Mouse (Mus musculus): Measurements from ENCODE around the gene Spg11.
"Not testable (repeated sequence)": the region's sequence is repeated elsewhere in the genome, so short reads cannot be mapped to it uniquely, and the experiment has no call there.

Spg11 gene

DNA sequence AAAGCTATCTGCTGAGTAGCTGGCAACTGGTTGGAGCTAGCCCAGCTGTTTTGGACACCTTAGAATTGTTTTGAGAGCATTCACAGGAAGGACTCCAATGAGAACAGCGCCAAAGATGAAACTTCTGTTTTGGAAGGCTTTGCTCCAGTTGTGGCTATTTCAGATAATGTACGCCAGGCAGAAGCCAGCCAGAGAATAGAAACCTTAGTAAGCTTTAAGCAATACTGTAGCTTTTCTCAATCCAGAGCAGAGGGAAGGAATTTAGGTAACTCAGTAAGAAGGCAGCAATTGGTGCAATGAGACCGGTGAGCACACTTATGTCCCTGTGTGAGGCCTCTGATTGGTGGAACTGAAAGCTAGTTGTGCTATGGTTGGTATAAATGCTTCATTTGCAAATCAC lies 24.9 kb upstream of the Spg11 start:
- peak; percentile 48 for DNase-seq

DNA sequence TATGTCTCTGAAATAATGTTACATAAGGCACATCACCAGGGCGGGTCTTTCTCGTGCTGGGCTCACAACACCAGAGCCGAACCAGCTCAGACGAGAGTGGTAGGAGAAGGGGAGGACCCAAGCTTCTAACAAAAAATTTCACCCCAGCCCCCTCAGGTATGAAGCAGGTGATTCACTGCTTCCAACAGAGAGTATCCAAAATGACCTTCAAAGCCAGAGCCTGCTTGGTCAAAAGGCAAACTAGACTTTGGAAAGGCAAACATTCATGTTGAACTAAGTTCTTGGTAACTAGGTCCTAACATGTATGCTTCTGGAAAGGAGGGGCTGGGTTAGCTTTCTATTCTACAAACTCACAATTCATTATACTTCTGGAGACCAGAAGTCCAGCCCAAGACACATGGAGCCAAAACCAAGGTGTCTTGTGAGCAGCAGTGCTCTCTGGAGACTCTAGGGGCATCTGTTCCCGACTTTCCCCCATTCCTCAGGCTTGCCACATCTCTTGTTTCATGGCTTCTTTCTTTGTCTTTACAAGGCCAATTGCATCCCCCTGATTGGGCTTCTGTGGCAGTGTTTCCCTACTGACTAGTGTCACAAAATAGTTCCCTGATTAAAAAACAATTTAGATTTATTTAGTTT lies 23.3 kb upstream of the Spg11 start:
- DNase-seq, result peak; percentile 80

DNA sequence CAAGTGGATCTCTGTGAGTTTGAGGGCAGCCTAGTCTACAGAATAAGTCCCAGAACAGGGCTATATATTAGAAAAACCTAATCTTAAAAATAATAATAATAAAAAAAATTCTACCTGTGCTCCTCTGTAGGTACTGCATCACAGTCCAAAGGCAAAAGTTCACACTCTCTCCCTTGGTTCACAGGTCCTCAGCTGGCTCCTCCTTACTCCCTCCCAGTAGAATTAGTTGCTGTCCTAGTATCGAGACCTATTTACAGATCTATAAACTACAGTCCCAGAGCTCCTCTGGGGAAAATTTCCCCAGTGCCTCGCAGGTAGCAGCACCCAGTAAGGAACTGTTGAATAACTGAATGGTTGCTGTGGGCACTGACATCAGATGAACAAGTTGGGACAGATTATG lies 22.6 kb upstream of the Spg11 start:
- DNase-seq, result no peak

DNA sequence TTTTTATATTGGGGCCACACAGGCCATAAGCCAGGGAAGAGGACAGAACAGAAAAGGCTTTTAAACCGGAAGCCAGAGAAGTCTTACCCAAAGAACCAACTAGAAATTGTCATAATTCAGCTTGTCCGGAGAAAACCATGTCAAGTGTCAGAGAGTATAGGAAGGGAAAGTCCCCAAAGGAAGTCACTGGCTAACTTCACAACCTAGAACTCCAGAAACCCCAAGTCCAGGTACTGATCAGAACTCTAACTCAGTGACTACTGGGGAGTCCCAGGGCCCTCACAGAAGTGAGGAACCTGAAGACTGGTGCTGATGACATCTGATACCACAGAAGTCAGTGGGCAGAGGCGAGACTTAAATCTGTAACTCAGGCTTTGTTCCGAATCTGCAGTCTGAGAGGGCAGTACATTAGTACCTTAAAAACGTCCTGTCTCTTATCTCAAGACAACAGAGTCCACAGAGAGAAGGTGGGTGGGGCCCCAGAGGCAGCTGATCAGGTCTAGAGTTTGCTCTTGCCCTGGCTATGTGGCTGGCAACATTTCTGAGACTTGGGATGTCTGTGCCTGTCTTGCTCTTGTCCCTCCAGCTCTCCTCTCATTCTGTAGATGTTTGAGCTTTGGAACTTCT lies 19.8 kb upstream of the Spg11 start:
- peak; percentile 77 for DNase-seq

DNA sequence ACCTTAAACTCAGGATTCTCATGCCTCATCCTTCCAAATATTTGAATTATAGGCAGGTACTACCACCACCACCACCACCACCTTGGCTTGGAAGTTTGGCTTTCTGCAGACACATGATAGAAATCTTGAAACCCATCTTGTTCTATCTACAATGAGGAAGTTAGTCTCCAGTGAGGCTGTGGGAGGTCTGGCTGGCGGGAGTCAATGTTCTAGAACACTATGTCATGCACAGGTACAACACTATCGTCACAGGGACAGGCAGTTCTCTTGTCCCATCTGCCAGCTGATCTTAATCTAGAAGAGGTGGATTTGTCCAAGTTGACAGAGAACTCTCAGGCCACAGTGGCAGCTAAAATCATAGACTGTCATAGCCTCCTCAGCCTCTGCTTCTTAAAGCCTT lies 14.4 kb upstream of the Spg11 start:
- peak; percentile 84 for DNase-seq

DNA sequence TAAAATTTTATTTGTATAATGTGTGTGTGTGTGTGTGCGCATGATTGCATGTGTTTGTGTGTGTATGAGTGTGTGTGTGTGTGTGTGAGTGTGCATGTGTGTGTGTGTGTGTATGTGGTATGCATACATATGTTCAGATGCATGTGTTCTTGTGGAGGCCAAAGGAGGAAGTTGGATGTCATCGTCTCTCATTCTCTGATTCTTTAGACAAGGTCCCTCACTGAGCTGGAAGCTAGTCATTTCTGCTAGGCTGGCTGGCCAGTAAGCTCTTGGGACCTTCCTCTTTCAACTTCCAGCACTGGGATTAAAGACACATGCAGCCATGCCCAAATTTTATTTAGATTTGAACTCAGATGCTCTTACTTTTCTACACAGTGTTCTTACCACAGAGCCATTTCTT lies 13.9 kb upstream of the Spg11 start:
- DNase-seq, result no peak

DNA sequence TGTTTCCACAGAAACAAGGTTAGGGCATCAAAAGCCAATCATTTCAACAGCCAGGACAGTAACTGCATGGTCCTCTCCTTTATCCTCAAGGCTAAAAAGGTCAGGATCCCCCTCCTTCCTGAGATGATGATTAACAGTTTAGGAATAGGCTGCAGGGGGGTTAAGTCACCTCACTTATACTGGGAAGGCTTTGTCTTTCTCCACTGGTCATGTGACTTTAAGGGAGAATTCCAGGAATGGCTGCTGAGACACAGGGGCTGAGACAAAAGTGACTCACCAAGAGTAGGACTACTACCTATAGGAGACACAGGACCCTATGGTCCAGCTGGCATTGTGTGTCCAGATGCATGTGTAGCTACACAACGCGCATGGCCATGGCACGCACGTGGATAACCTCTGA lies 9.4 kb upstream of the Spg11 start:
- DNase-seq, result no peak

DNA sequence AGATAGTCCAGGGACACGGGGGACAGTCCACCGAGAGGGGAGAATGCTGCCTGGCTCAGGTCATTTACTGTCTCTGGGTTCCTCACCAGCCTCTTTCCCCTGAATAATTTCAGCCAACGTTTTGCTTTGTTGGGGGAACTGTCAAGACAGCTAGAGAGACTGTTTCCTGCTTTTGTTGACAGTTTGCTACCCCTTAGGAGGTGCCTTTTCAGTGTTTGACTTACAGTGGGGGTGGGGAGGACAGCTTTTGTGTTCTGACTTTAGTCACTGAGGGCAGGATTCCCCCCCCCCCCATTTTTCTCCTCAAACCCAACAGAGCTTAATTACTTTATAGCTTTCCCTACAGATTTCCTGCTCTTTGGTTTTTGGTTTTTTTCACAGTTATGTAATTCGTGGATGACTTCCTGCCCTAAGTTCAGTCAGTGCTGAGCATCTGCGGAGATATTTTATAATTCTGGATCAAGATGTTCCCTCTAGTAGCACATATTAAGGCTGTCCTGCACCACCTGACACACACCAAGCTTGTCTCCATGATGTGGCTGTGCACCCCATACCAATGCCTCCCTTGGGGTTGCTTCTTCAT lies 8.7 kb upstream of the Spg11 start:
- DNase-seq, result peak; percentile 90

DNA sequence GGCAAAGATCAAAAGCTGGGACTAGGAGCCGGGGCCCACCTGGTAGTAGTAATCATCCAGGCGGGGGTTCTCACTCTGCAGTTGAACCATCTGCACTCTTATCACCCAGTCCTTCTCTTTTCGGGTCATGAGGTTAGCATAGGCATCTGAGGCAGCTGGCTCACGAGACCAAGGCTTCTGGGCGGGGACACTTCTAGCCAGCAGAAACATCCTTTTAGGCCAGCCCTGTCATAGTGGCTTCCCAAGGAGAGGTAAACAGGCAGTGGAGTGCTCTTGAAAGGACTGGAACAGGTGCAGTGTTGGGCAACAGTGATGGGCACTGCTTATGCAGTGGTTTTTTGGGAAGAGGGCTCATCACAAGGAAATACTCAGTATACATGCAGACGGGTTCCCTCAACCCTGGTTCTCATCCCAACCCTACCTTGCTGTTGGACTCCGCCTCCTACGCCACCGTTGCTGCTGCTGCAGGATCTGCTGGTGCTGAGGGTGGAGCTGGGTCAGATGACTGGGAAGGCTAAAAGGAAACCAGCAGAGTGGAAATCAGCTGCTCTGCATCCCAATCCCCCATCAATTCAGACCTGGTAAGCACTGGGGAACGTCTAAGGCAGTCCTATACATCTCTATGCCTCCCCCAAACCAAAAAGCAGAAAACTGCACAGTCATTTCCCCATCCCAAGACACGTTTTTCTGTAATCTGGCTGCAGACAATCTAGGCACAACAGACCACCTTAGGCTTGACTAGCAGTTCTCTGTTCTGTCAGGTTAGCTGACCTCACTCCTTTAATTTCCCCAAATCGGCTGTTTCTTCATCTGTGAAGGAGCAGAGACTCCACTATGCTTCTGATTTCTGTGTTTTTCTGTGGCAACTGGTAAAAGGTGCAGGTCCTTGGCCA lies 7.7 kb upstream of the Spg11 start:
- no peak for DNase-seq

DNA sequence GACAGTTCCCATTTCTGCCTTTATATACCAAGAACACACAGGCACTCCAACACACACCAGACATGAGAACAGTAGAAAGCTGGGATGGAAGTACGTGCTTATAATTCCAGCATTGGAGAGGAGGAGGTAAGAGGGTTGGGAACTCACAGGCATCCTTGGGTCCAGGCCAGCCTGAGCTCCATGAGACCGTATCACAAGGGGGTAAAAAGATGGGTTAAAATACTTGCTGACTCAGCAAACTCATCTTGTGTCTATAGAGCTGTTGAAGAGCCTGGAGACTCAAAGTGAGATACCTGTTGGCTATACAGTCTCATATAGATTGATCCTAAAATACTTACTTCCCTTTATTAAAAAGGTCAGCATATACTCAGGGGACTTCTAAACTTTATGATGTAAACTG lies 1.3 kb downstream of the Spg11 start:
- DNase-seq, result peak; percentile 87

DNA sequence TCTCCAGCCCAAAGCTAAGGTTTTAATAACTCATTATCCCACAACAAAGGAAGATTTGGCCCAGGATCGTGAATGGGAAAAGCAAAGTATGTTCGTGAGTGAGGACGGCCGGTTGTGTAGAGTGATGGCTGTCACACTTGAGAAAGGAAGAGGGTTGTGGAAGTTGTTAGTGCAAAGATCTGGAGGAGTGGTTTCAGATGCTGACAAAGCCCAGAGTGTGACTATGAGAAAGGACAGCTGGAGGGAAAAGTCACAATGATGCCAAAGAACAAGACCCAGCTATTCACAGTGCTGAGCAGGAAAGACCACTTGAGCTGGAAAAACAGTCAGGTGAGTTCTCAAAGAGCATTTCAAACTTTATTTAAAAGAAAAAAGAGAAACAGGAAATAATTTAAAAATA lies 8.5 kb downstream of the Spg11 start:
- DNase-seq, result no peak

DNA sequence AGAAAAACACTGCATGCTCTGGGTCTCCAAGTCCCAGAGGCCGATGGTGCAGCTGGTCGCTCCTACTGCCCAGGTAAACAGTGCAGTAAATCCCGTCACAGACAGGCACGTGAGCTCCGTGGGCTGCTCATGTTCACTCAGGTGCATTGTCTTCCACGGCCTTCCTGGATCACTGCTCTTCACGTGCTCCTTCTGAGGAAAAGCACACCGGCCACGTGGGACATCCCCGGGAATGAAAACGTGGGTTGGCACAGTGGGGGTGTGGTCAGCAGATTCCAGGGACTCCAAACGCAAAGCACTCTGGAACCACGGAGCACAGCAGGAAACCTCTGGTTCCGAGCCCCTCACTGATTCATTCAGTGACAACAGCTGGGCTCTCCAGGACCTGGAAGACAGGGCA lies 10.1 kb downstream of the Spg11 start:
- no peak for DNase-seq

DNA sequence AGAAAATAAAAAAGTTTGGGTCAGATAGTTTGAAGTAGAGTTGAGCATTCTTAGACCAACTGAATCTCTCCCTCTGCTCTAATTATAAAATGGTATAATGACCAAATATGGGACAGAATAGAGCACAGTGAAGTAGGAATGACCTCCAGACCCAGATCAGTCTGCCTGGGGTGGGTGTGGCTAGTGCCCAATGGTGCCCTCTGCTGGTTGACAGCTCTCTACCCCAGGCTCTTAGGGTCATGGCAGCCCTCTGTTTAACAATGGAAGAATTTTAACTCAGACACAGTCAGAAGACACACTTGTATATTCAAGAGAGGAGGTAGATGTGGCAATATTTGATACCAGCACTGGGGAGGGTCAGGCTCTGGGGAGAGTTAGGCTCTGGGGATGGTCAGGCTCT lies 16.1 kb downstream of the Spg11 start:
- DNase-seq, result no peak

DNA sequence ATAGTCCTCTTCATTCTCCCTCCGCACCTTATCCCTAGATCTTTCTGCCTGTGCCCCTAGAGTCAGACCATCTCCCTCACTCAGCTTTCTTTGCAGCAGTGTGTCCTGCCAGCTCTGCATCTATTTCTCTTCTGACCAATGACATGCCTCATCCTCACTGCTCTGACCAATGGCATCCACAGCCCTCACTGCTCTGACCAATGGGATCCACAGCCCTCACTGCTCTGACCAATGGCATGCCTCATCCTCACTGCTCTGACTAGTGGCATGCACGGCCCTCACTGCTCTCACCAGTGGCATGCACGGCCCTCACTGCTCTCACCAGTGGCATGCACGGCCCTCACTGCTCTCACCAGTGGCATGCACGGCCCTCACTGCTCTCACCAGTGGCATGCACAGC lies 20.5 kb downstream of the Spg11 start:
- not testable (repeated sequence) for DNase-seq

DNA sequence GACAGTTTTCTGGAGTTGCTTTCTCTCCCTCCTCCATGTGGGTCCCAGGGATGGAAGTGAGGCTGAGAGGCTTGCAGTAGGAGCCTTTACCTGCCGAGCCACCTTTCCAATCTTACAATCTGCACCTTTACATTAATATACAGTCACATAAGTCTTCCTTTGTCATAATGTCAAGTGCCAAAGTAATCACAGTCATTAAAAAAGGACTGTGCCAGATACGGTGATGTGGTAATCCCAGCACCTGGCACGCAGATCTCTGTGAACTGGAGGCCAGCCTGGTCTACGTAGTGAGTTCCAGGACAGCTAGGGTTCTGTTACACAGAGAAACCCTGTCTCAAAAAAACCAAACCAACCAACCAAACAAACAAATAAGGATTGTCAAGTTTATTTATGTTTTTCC lies 24.3 kb downstream of the Spg11 start:
- DNase-seq, result no peak

DNA sequence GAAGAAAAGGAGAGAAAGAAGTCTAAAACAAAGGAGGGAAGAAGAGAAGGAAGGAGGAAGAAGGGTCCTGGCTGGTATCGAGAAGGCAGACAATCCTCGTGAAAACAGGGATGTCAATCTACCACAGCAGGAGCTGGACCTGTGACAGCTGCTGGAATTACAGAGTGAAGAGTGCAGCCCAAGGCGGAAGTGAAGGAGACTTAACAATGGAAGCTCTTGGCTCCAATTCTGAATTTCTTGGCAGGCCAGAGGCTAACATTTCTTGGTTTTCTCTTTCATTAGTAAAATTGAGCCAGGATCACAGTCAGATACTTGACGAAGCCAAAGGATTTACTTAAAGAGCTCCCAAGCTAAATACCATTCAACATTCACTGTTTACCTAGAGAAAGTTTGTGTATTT lies 31.7 kb downstream of the Spg11 start:
- DNase-seq, result peak; percentile 92

DNA sequence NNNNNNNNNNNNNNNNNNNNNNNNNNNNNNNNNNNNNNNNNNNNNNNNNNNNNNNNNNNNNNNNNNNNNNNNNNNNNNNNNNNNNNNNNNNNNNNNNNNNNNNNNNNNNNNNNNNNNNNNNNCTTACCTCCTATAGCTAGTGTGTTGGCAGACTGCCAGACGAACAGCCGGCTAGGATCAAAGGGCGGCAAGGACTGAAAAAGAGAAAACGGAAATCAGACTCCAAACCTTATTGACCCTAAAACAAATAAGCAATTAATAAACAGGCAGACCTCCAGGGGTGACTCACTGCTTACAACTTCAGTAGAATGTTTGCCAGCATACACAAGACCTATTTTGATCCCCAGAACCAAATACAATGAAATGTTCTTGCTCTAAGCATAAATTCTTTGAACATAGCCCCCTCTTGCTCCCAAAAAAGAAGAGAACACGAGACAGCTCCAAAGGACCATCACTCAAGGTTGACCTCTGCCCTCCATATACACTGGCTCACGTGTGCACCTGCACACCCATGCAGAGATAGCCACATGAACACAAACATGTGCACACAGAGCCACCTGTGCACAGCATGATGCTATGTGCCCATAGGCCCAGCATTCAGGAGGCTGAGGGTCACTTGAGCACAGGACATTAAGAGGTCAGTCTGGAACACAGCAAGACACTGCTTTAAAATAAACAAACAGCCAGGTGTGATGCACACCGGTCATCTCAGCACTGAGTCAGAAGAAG lies 36.3 kb downstream of the Spg11 start:
- no peak for DNase-seq

DNA sequence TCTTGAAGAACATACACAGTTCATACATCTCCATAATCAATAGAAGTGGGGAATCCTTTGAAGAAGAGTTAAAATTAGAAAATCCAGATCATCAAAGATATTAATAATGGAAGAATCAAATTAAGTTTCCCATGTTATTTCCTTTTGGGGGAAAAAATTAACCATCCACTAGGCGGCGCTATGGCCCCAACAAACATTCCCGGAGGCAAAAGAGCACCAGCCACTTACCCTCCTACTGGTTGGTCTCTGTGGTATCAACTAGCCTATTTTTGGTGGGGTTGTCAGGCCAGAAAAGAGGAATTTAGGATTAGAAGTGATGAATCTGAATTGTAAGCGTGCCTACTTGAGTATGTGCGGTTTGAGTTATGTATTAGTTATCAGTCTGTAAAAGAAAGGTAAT lies 48.3 kb downstream of the Spg11 start:
- peak; percentile 73 for DNase-seq

DNA sequence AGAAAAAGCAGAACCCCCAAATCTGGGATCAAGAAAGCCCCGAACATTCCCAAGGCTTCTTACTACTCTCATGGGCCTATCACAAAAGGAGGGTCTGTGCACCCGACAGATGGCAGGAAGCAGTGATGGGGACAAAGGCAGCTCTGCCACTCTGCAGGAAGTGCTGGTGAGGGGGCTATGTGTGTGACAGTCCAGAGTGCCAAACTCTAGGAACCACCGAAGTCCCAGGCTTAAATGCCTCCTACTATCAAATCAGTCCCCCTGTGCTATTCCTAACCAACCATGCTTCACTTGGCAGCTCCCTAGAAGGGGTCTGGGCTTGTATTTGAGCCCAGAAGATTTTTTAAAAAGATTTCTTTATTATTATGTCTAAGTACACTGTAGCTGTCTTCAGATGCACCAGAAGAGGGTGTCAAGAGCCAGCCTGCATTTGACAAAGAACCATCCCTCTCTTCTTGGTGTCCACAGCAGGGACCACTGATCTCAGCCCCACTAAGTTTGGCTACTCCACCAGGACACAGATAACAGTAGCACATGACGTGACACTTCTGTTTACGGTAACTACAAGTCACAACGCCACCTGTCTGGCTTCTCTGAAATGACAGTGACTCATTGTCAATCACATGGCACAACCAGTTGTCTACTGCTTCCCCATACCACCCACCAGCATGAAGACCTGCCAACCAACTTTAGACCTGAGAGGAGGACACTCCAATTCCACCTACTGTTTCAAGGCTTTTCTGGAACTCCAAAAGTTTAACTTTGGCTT lies 48.9 kb downstream of the Spg11 start:
- peak; percentile 81 for DNase-seq

DNA sequence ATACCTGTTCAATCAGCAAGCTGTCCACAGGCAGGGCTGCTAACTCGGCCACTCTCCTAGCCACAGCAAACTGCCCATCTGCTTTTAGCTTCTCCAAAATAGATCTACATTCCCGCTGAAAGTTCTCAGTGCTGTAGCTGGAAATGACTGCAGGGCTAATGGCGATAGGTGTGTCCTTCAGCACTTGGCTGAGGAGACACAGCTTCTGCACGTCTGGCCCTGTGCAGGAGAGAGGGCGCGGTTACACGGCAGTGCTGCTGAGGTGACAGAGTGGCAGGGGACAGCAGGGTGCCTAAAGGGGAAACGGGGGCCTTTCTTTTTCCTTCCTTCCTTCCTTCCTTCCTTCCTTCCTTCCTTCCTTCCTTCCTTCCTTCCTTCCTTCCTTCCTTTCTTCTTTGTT lies 51.9 kb downstream of the Spg11 start:
- DNase-seq, result peak; percentile 73

DNA sequence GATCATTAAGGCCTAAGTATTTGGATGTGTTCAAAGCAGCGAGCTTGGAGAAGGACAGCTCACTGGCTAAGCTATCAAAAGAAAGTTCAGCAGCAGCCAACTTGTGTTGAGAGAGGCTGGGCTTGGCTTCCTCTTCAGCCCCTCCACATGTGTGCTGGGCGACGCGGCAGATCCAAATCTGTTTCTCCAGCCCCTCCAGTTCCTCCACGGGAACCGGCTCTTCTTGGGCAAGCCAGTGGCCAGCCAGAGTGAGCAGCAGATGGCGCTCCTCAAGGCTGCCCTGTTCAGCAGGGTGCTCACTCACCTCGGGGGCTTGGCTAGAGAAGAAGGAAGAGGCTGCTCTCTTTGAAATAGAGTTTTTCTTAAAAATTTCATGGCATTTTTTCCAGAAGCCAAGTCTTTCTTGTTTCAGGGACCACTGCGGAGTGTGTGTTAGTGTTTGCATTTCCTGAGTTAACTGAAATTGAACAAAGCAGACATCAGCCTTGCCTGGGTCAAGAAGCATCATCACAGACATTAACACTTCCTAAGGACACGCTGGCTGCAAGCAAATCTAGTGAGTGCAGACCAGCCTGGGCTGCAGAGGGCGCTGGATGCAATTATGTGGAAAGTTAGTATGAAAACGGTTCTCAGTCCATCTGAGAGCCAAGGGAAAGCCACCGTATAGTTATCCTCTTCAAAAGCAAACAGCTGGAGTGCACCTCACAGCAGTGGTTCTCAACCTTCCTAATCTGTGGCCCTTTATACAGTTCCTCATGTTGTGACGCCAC lies 52.8 kb downstream of the Spg11 start:
- DNase-seq, result peak; percentile 91

Measured in heart, adult 11 months (tissue).